Mouse (Mus musculus) activated CD4-positive, CD25-positive, alpha-beta regulatory T cell, adult 4 months (primary cell): ENCODE measurements around the gene Etv3. TPM values are rescaled to one million over a fixed set of nuclear protein-coding genes. Genes with fewer than 3 reads are reported as not detected.
A peak's percentile ranks its signal among the peaks of the same experiment; 100 is the strongest.

ENCODE experiments used
- ATAC-seq: one replicate; pipeline ENCODE4 v1.8.0; 2017
- polyA plus RNA-seq, 2 experiments: library from polyadenylated mRNA; unstranded; fragments of 100-300 nt; shearing (Covaris generic); gene quantifications; one replicate each; pipeline ENCODE4 v1.2.1; 2017

Etv3 gene
- polyA plus RNA-seq, 2 experiments from 2014 or later, result 17.7 to 23.4 TPM

DNA sequence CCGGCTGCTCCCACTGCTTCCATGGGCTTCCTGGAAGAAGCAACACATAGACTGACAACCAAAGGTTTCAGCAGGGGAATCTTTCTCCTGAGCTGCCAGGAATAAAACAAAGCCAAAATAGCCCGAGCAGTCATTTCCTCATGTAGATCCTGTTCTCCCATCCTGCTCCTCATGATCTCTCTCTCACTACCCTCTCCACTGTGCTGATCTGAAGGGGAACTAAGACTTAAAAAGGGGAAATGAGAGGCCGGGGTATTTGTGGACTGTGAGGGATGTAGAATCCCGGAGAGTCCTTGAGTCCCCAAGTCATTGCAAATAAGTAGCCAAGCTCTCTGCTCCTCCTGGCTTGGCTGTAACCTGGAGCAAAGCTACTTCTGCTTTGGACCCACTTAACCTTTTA is 4.1 kb upstream of the Etv3 start:
- ATAC-seq, result no peak

DNA sequence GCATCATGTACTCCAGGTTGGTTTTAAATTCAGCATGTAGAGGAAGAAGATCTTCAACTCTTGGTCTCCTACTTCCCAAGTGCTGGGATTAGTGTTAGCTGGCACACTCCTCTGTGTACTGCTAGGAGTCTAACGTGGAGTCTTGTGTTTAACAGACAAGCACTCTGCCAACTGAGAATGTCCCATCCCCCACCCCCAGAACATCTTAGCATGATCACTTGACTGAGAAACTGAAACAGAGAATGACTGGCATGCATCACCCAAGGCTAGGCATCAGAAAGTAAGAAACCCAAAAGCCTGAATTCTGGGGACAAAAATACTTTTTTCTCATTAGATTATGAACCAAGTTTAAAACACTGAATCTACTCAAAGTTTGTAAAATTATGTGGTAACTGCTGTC is 3.4 kb upstream of the Etv3 start:
- no peak for ATAC-seq

GRCm38 (mm10) chr3:87523701-87524100 is 1.5 kb upstream of the Etv3 start:
- ATAC-seq, result no peak

DNA sequence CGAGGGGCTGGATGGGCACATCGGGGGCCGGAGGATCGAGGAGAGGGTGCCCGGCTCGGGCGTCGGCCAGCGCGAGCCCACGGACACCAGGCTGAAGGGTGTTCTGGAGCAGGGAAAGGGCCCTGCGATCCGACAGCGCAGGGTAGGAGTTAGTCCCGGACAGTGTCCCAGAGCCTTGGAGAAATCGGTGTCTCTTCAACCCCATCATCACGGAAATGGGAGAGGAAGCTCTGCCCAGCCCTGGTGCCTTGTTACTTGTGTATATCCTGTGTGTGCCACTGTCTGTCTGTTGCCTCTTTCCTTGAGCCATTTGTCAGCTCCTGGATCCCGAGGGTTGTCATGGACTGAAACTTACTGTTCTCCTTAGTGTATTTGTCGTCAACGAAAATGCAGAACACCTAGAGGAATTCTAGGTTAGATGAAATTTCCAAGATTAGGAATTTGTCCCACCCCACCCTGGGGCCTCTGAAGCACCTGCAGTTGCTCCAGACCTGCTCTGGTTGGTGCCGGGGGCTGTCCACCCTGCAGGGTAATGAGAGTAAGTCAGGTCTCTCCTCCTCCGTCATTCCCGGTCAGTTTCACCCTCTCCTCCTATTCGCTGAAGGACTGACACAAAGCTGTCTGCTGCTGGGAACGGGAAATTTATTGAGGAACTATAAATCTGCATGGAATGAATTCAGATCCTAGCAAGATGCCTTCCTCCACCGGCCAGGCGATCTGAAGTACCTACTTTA is 797 bp downstream of the Etv3 start:
- peak; percentile 9 for ATAC-seq

- ATAC-seq, result peak; percentile 34
These were observed 1.9 kb downstream of the Etv3 start for GRCm38 (mm10) chr3:87527139-87527538.

DNA sequence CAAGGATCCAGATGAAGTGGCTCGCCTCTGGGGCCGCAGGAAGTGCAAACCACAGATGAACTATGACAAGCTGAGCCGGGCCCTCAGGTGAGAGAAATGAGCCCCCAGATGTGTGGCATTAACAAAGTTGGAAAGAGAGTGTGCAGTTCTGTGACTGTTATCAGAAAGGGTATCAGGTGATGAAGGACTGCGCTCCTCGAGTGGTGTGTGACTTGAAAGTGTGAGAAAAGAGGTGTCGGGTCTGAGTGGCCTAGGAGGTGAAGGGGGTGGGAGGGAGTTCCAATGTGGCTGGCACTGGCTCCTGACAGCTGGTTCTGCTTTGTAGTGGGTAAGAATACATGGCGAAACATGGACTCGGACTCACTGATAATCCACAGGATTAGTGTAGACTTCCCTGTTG is 2.8 kb downstream of the Etv3 start:
- peak; percentile 3 for ATAC-seq

DNA sequence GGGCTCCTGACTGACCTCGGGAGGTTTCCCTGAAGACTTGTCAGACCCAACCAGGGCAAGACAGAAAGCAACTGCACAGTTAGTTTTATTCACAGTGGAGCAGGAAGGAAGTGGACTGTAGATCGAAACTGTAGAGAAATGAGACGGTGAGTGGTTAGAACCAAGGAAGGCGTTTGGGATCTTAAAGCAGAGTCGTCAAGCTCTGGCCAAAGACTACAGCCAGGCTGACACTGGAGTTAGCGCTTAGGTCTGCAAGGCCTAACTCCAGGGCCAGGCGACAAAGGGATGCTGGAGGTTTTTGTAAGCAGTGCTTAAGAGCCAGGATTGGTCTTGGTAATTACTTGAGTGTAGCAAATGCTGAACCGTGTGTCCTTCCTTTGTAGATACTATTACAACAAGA is 3.6 kb downstream of the Etv3 start:
- ATAC-seq, result no peak

DNA sequence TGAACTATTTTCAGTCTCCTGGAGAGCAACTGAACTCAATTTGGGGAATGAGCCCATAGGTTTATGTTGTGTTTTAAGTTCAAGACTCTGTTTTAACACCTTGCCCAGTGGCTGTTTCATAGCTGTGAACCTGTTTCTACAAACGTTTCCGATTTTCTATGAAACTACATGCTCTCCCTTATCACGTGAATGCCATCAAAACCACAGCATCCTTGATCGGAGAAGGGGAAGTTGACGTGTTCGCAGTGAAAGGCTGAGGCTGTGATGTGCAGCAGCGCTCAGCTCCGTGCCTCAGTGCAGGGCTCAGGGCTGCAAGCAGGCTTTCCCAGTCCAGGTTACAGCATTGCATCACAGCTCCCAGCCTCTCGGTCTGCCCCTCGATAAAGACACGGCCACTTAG is 4.4 kb downstream of the Etv3 start:
- ATAC-seq, result peak; percentile 74

DNA sequence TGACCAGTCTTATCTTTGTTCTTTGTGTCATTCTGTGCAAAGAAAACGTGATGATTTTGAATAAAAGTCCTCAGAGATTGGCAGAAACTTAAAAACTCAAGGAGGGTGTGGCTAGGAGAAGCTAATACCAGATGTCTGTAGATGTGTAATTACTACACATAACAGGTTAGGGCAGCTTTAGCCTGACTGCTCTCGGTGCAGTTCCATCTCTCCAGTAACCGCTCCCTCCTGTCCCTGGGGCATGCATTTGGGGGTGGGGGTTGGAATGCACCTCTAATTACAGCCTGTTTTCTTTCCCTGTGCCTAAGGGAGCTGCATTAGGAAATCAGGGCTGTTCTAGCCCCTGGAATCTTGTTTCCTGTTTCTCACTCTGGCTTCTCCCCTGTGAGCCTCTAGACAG is 5.0 kb downstream of the Etv3 start:
- ATAC-seq, result no peak

DNA sequence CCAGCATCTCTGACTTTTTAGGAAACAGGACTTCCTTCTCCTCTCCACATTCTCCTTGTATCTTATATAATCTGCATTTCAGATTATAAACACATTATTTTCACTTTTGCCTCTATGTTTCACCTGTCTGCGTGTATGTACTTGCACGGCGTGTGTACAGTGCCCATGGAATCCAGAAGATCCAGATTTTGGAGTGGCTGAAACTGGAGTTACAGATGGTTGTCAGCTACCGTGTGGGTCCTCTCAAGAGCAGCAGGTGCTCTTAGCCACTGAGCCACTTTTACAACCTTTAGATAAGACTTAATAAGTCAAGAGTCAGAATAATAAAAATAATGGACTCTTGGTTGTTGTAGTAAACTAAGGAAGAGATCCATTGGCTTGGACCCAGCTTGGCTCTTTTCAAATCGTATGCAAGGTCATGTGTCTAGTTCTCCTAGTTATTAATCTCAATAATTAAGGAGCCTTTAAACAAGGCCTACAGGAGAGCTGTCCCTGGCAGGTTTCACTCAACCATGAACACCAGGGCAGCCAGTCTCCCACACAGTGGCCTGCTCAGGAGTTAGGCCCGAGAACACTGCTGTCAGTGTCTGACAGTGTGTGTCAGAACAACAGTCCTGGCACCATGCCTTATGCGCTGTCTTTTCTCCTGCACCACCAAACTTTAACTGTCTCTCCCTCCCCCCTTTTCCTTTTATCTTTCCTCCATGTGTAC is 8.6 kb downstream of the Etv3 start:
- ATAC-seq, result no peak

DNA sequence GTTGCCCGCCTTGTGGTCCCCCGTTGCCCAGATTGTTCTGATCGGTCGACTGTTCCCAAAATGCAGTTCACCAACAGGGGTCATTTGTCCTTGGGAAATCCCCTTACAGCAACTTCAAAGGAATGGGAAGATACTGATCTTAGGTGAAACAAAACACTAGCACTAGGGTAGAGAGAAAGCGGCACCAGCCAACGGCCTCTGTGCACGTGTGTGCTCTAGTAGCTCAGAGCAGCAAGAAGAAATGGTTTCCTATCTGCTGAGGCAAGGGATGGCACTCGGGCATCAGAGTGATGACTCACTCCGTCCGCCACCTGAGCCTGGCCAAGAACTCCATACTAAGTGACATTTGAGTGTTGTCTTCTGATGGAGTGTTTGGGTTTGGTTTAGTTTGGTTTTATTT is 12.8 kb downstream of the Etv3 start:
- ATAC-seq, result peak; percentile 67

- ATAC-seq, result no peak
These were observed 14.9 kb downstream of the Etv3 start for GRCm38 (mm10) chr3:87540028-87540675.

GRCm38 (mm10) chr3:87540714-87541113 is 15.5 kb downstream of the Etv3 start:
- no peak for ATAC-seq

GRCm38 (mm10) chr3:87542481-87543215 is 17.4 kb downstream of the Etv3 start:
- ATAC-seq, result no peak

GRCm38 (mm10) chr3:87545554-87545953 is 20.3 kb downstream of the Etv3 start:
- ATAC-seq, result no peak

DNA sequence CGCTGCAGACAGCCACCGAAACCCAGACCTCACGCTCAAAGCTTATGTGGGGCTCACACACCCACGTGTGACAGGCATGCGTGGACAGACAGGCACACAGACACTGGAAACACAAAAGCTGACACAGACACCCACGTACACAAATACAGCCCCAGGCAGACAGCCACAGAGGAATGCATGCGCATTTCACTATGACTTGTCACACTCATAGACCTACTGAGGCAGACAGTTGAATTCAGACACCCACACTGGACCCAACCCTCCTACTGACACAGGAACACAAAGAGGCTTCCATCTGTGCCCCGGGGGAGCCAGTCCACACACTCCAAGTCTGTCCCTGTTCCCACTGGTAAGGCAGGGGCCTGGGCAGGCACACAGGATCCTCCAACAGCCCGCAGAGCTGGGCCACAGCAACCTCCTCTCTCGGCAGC is 21.1 kb downstream of the Etv3 start:
- ATAC-seq, result no peak

DNA sequence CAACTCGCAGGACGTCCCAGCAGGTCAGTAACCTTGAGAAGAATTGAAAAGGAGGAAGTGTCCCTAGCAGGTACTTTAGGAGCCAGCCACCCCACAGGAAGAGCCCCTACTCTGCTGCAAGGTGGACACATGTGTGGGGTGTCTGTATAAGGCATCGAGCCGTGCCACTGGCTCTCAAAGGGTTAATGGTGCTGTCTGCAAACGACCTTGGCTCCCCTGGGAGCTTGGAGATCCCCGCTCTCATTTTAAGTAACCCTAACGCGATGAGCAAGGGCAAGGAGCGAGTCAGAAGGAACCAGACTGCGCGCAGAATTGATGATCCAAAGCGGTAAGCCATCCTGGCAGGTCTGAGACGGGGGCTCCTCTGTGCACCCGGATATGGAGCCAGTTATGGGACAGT is 24.7 kb downstream of the Etv3 start:
- no peak for ATAC-seq

GRCm38 (mm10) chr3:87552327-87552726 is 27.1 kb downstream of the Etv3 start:
- ATAC-seq, result no peak

DNA sequence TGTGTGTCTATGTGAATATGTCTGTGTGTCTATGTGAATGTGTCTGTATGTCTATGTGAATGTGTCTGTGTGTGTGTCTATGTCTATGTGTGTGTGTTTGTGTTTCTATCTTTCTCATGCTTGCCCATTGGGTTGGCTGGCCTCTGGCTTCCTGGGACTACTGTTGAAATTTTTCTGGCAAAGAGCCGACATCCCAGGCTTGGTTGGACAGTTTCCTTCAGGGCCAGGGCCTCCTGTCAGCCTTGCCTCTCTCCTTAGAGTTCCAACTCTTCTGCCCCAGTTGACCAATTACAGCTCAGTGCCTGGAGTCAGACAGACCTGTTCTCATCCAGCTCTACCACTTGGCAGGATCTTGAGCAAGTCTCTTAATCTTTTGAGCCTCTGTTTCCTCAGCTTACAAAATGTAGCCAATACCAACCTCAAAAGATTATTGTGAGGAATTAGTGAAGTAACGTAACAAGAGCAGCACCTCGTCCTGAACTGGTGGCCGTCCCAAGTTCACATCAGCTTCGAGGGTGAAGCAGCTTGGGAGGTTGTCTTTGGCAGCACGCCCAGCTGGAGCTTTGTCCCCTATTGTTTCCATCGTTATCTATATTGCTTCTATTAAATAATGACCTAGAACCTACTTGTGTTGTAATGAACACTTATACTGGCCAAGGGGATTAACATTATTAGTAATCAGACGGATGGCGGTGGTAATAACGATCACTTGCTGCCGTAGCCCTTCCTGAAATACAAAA is 28.2 kb downstream of the Etv3 start:
- no peak for ATAC-seq

DNA sequence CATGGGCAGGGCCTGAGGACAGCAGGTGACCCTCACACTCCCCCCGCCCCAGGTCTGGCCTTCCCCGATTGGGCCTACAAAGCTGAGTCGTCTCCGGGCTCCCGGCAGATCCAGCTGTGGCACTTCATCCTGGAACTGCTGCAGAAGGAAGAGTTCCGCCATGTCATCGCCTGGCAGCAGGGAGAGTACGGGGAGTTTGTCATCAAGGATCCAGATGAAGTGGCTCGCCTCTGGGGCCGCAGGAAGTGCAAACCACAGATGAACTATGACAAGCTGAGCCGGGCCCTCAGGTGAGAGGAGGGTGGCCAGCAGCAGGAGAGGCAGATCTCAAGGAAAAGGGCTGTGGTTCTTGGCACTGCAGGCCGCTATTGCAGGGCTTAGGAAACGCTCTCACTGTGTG is 29.7 kb downstream of the Etv3 start:
- peak; percentile 66 for ATAC-seq

- no peak for ATAC-seq
These were observed 30.9 kb downstream of the Etv3 start for GRCm38 (mm10) chr3:87556109-87556531.

DNA sequence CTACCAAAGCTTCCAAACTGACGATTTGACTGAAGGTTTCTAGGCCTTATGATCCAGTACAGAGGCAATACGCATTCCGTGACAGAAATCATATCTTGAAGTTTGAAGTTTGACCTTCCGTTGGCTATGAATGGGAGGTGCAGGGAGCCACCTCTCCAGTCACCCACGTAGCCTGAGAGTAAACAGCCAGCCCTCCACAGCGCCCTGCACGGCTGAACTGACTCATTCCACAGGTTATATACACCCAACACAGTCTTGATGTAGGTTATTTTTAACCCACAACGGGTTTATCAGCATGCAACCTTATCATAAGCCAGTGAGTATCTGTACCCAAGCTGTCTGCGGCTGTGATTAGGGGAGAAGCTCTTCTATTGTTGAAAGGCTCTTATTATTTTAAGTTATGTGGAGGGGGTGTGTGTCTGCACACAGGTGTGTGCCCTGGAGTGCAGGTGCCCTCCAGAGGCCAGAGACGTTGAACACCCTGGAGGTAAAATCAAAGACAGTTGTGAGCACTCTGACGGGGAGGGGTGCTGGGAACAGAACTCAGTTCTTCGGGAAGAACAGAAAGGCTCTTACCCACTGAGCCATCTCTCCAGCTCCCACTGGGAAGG is 31.6 kb downstream of the Etv3 start:
- ATAC-seq, result no peak
